Mouse (Mus musculus) adrenal gland, adult 18-20 months (tissue): ENCODE results near the gene Dohh. TPM values are rescaled to one million over a fixed set of nuclear protein-coding genes. Genes with fewer than 3 reads are reported as not detected.

Experiments
- DNase-seq, 2 experiments: peaks; one replicate each; pipeline ENCODE4 v3.0.0; 2021 to 2022; ENCODE audit warnings: low spot score in 2 of 2
- total RNA-seq, 2 experiments: library from RNA; stranded (reverse); gene quantifications; 1 replicate in 1 of 2; 2 replicates in 1 of 2; pipeline ENCODE4 v1.2.3; 2021

The Dohh gene
- total RNA-seq, 2 experiments from 2014 or later: 49.1 to 50.5 TPM

DNA sequence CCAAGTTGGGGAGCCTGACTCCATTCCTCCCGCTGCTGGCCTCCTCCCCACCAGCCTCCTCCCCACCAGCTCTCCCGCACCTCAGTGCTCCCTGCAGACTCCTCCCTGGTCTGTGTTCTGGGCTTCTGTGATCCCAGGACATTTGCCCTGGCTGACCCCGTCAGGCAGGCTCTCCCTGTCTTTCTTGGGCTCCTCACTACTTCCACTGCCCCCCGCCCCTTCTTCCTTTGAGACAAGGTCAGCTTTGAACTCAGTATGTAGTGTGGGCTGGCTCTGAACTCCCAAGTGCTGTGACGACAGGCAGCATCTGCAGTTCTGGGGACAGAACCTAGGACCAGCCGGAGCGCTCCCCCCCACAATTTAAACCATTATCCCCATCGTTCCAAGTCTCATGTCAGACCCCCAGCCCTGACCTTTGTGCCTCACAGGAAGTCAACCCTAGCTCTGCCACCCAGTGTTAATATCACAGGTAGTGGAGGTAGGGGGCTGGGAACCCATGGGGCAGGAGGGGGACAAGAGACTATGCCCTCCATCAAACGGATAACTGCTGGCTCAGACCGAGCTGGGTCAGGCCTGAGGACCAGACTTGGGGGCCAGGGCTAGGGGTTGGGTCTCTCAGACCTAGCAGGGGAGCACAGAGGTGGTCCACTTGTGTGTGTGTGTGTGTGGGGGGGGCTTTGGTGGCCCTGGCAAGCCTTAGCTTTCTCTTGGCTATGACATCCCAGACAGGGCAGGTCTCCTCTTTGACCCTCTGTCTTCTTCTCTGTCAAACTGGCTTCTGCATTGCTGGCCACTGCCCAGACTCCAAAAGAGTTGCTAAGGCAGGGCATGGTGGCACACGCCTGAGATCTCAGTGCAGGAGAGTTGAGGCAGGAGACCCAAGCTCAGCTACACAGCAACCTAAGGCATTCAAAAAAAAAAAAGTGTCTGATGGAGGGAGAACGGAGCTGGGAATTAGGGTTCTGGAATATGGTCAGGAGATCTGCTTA, 33.3 kb downstream of the Dohh start:
- DNase-seq: no peak

GRCm38 (mm10) chr10:81418216-81419070, 34.2 kb downstream of the Dohh start:
- DNase-seq: no peak

DNA sequence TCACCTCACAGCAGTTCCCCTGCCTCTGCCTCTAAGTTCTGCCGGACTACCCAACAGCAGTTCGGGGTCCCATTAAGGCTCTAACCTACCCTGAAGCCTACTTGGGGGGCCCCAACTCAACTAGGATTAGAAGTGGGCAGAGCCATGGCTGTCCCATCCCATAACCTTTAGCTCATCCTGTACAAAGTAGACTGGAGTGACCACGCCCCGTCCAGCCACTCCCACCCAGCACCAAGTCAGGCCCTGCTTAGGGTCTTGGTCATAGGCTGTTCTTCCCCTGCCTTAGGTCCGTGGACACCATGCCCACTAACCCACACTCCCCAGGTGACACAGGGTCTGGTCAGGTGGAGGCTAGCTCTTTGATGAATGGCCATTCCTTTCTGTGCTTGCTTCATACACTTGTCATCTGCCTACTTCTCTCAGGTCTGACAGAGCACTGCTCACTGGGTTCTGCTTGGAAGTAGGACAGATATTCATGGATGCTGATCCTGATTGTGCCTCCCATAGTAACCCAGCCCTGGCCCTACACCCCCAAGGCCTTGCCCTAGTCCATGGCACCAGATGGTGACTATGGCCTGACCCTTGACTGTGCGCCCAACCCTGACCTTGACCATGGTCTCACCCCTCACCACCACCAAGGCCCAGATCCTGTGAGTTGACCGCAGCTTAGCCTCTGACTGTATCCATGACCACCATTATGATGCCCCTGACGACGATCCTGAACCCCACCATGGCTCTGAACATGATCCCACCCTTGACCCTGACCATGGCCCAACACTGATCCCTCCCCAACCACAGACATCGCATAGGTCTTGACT, 35.1 kb downstream of the Dohh start:
- DNase-seq: peak in 1 of 2 experiments; percentile 23

- peak; percentile 54 to 61 for DNase-seq
Observed at GRCm38 (mm10) chr10:81420191-81420767, 36.1 kb downstream of the Dohh start.

GRCm38 (mm10) chr10:81421041-81421796, 37.0 kb downstream of the Dohh start:
- peak in 1 of 2 experiments; percentile 21 for DNase-seq

DNA sequence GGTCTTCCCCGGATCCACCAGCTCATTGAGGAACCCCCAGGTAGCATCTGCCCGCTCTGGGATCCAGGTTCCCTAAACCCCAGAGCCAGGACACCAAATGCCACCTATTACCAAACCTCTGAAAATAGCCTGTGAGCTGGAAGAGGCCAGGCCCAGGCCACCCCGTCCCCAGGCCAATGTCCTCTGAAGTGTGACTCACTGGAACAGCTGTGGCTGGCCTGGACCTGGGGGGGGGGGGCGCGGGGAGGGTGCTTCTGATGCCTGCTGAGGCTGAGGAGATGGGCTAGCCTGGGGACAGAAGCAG, 37.5 kb downstream of the Dohh start:
- peak in 1 of 2 experiments; percentile 31 for DNase-seq

GRCm38 (mm10) chr10:81422191-81422590, 38.0 kb downstream of the Dohh start:
- no peak for DNase-seq

- DNase-seq: no peak
Observed at GRCm38 (mm10) chr10:81422661-81423217, 38.5 kb downstream of the Dohh start.

DNA sequence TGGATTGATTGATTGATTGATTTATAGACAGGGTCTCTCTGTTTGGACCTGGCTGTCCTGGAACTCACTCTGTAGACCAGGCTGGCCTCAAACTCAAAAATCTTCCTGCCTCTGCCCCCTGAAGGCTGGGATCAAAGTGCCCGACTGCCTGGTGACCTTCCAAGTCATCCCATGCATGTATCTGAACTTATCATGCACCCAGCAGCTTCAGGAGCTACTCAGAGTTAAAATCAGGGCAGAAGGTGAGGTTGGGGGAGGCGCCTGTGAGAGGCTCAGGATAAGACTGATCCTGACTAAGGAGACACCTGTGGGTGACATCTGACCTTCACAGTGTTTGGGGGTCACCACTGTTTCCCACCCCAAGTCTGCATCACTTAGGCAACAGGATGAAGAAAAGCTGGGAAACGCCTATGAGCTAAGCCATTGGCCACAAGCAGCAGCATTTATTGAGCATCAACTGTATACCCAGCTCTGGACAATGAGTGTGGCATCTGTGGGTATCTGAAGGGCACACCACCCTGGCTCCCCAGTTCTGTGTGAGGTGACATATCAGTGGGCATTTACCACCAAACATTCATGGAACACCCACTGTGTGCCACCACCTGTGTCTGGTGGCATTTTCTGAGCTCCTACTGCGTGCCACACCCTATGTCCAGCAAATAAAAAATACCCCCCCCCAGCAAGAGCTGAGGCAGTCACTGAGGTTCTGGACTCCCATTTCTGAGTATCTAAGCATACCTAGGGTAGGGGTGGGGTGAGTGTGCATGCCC, 39.4 kb downstream of the Dohh start:
- no peak for DNase-seq

GRCm38 (mm10) chr10:81424246-81425051, 40.2 kb downstream of the Dohh start:
- peak; percentile 42 to 52 for DNase-seq

GRCm38 (mm10) chr10:81425236-81425850, 41.1 kb downstream of the Dohh start:
- peak; percentile 46 for DNase-seq

DNA sequence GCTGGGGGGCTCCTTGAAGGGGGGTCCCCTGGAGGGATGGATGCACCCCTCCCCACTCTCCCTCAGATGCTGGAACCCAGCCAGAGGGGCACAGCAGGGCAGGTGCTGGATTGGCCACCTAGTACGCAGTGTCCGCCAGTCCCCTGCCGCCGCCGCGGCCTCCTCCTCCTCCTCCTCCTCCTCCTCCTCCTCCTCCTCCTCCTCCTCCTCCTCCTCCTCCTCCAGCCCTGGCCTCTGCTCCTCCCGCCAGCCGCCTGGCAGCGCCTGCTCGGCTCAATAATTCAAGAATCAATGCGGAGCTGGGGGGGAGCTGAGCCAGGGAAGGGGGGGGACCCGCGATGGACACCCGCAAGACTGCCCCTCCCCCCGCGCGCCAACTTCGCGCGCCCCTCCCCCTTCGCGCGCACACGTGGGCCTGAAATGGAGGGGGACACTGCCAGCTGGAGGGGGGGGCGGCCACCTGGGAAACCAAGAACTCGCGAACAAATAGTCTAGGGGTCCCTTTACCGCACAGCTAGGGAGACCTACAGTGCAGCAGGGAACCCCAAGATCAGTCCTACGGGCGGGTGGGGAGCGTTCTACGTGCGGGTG, 41.9 kb downstream of the Dohh start:
- DNase-seq: peak; percentile 33 to 44

DNA sequence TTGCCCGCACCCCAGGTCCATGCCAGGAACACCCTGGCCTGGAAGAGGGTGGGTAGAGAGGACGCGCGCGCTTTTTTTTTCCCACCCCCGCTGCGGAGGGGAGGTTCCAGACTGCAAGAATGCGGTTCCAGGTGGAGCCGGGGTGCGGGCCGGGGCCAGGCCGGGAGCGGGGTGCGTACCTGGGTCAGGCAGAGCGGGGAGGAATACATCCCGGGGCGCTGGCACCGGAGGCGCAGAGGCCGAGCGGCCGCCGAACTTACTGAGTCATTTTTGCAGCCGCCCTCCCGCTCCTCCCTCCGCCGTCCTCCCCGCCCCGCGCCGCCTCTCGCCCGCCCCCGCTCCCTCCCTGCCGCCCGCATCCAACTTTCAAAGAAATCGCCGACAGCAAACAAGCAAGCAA, 42.7 kb downstream of the Dohh start:
- peak; percentile 83 for DNase-seq

- DNase-seq: no peak
Observed at GRCm38 (mm10) chr10:81427327-81427726, 43.1 kb downstream of the Dohh start.

- peak in 1 of 2 experiments; percentile 20 for DNase-seq
Observed at GRCm38 (mm10) chr10:81427804-81428506, 43.7 kb downstream of the Dohh start.

GRCm38 (mm10) chr10:81428507-81428870, 44.3 kb downstream of the Dohh start:
- DNase-seq: peak in 1 of 2 experiments; percentile 21
